Mouse (Mus musculus) ZHBTc4 (cell line): ENCODE results near the gene Tmc6.
A peak's percentile ranks its signal among the peaks of the same experiment; 100 is the strongest.
"Not testable (repeated sequence)": the region's sequence is repeated elsewhere in the genome, so short reads cannot be mapped to it uniquely, and the experiment has no call there.

Experiments used
- DNase-seq: peaks from one replicate; pipeline ENCODE4 v3.0.0-alpha.2; 2011; ENCODE audit warnings: low read depth, low spot score

Tmc6 gene

GRCm38 (mm10) chr11:117781993-117782704 lies at the start of gene Tmc6, which contains the start of gene Tmc8:
Tmc6 (minus strand) TSS chr11:117782198.
Tmc8 (plus strand) TSS chr11:117782076.
- peak; percentile 29 for DNase-seq

DNA sequence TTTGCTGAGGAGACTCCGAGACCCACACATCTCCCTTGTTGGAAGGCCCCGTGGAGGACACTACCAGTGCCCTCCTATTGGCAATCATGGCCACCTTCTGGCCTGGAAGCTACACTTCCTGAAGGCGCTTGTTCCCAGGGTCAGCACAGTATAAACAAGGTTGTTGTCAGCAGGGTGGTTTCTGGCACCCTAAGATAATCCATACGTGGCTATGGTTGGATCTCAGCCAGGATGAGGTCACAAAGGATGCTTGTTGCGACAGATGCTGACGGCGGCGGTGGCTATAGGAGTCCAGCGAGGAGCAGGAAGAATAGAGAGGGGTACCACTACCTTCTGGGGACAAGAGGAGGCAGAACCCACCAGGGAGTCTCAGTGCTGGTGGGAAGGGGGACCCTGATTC lies 48.4 kb upstream of the Tmc6 start:
- no peak for DNase-seq

GRCm38 (mm10) chr11:117829671-117830215 lies 47.7 kb upstream of the Tmc6 start:
- no peak for DNase-seq

- peak; percentile 37 for DNase-seq
Observed at GRCm38 (mm10) chr11:117828888-117829604, 47.0 kb upstream of the Tmc6 start.

GRCm38 (mm10) chr11:117828149-117828887 lies 46.3 kb upstream of the Tmc6 start:
- DNase-seq: peak; percentile 41

GRCm38 (mm10) chr11:117827386-117827785 lies 45.4 kb upstream of the Tmc6 start:
- DNase-seq: no peak

DNA sequence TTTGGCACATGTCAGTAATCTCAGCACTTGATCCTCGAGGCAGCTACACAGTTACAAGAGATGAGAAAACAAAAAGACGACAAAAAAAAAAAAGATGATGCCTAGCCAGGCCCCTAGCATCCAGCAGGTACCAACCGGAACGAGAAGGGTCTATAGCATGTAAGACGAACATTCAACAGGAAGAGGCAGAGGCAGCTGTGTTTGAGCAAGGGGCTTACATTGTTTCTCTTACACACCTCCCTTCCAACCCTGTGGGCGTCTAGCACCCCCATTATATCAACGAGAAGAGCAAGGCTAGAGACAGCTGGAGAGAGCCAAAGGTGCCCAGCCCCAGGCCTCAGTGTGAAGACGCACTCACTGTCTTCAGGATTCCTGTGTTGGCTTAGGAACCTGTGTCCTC lies 44.9 kb upstream of the Tmc6 start:
- no peak for DNase-seq

GRCm38 (mm10) chr11:117826164-117826563 lies 44.2 kb upstream of the Tmc6 start:
- peak; percentile 61 for DNase-seq

DNA sequence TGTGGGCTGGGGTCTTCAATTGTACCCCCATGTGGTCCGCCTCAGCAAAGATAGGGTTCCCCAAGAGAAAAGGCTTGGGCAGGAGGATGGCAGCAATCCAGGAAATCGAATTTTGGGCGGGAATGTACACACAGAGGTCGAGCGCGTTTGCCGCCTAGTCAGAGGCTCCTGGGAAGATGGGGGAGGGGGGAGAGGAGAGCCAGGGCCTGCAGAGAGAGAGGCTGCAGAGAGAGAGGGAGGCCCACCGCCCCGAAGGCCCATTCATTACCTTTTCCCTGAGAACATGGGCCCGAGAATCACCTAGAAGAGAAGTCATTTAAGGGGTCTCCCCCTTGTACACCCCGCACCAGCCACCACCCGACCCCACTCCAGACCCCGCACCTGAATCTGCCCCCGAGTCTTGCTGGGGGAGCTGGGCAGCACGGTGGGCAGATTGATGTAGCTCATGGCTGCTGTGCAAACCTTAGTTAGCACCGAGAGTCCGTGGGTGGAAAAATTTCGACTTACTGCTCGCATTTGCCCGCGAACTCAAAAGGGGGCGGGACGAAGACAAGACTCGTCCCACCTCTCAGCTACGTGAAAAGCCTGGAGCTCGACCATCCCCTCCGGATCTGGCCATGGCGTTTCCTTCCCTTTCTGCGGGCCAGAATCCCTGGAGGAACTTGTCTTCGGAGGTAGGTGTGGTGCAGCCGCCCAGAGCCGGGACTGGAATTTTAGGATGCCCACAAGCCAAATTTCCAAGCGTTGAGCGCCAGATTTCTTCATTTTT lies 43.5 kb upstream of the Tmc6 start, which contains the start of the genes Afmid and Tk1:
Gene Afmid (plus strand): TSS at position 592 of the 769 bp plus-strand sequence.
Gene Tk1 (minus strand): TSS at position 760 of the 769 bp plus-strand sequence.
- DNase-seq: peak; percentile 96

DNA sequence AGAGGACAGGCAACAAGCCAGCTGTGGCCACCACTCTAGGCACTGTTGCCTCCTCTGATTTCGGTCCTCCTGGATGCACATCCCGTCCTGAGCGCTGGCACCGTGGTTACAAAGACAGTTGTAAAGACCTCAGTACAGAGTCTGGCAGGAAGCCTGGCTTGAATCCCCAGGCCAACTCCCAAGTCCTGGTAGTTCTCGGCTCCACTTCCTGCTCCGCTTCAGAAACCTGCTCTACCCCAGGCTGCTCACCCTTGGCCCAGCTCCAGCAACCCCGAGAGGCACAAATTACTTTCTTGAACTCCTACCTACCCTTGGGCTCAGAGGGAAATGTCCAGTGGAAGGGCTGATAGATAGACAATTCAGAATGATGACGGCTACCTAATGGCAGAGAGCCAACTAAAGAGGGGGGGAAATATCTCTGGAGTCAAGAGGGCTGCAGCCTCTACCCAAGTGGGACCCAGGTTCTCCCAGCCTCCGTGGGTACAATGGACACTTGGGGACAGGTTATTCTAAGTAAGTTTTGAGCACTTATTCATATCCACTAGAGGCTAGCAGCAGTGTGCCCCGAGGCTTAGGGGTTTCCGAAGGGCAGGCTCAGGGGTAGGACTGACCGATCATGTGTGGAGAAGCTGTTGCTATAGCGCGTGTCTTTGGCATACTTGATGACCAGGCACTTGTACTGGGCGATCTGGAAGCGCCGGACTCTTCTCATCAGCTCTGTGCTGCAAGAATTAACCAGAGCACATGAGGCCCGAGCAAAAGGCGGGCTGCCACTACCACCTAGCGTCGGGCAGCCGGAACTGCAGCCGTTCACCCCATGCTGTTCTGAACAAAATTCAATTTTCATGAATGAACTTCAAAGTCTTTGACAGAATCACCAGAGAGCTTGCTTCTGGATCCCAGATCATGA lies 42.3 kb upstream of the Tmc6 start:
- peak; percentile 87 for DNase-seq

GRCm38 (mm10) chr11:117823411-117823810 lies 41.4 kb upstream of the Tmc6 start:
- peak; percentile 40 for DNase-seq

- peak; percentile 63 for DNase-seq
Observed at GRCm38 (mm10) chr11:117822728-117823241, 40.8 kb upstream of the Tmc6 start.

DNA sequence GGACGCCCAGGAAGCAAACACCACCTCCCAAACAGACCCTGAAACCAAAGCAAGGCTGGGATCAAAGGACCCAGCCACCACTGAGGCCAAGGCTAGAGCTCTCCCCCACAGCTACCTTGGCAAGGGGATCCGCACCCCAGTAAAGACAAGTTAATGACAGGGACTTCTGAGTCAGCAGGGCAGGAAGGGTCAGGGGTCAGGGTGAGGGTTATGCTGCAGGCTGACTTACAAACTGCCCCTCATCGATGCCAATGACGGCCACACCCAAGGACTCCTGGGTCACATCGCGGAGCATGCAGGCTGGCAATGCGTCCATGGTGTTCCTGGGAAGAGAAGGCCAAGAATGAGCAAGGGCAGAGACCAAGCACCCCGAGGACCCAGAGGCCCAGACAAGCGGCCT lies 39.9 kb upstream of the Tmc6 start:
- DNase-seq: no peak

DNA sequence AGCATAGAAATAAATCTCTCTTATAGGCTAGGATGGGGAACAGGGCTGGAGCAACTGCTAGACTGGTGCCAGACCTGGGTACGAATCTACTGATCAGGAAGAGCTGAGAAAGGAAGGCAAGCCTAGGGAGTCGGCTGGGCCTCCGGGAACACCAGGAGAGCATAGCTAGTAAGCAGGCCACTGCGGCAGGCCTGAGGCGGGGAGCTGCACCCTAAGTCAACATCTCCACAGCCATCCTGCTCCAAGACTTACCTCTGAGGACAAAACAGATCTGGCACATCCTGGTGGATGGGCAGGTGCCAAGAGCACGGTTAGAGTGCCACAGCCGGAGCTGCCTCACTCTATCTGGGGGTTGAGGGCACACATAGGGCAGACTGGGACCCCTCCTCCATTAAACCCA lies 38.2 kb upstream of the Tmc6 start:
- no peak for DNase-seq

- DNase-seq: no peak
Observed at GRCm38 (mm10) chr11:117819095-117819494, 37.1 kb upstream of the Tmc6 start.

DNA sequence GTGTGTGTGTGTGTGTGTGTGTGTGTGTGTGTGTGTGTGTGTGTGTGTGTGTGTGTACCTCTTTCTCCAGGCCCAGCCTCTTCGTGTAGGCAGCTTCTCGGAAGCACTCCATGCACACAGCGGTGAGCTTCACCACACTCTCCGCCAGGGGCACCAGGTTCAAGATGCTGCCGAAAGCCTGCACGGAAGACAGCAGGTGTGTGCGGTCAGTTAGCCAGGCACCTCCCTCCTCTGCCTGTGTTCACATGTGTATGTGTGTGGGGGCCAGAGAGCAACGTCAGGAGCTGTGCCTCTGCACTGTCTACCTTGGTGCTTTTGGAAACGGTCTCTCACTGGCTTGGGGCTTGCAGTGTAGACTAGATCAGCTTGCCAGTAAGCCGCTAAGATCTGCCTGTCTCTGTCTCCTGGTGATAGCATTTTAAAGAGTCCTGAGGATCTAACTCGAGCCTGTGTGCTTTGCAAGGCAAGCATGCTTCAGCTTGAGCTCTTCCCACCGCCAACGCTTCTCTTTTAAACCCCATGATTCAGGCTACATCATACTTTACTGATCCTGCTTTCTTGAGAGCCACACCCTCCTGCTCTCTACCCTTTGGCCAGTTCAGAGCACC lies 34.5 kb upstream of the Tmc6 start:
- peak; percentile 57 for DNase-seq

GRCm38 (mm10) chr11:117815850-117816249 lies 33.9 kb upstream of the Tmc6 start:
- not testable (repeated sequence) for DNase-seq

- DNase-seq: no peak
Observed at GRCm38 (mm10) chr11:117814704-117815366, 32.8 kb upstream of the Tmc6 start.

DNA sequence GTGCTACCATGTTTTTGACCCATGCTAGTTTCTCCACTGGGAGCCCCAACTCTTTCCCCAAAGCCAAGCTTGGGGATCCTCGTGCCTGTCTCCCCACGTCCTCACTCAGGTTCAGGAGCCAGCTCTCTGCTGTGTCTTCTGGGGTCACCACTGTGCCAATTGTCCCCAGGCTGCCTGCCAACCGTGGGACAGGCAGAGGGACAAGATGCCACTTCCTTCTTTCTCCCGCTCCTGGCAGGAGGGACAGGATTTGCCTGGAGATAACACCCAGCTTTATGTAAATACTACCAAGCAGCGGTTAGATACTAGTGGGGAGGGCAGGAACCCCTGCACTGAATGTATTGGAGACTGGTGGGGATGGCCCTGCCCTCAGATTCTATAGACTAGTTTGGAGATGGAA lies 31.9 kb upstream of the Tmc6 start:
- DNase-seq: no peak
